Mouse (Mus musculus) kidney, adult 8-10 months (tissue): ENCODE results near the gene Spin1.
A peak's percentile ranks its signal among the peaks of the same experiment; 100 is the strongest.
"Not testable (repeated sequence)": the region's sequence is repeated elsewhere in the genome, so short reads cannot be mapped to it uniquely, and the experiment has no call there.

Experiments used
- DNase-seq, 2 experiments: peaks; one replicate each; pipeline ENCODE4 v3.0.0; 2022

The Spin1 gene

GRCm38 (mm10) chr13:51095196-51095715 lies 5.4 kb upstream of the Spin1 start:
- DNase-seq: no peak

GRCm38 (mm10) chr13:51096644-51097043 lies 4.0 kb upstream of the Spin1 start:
- no peak for DNase-seq

DNA sequence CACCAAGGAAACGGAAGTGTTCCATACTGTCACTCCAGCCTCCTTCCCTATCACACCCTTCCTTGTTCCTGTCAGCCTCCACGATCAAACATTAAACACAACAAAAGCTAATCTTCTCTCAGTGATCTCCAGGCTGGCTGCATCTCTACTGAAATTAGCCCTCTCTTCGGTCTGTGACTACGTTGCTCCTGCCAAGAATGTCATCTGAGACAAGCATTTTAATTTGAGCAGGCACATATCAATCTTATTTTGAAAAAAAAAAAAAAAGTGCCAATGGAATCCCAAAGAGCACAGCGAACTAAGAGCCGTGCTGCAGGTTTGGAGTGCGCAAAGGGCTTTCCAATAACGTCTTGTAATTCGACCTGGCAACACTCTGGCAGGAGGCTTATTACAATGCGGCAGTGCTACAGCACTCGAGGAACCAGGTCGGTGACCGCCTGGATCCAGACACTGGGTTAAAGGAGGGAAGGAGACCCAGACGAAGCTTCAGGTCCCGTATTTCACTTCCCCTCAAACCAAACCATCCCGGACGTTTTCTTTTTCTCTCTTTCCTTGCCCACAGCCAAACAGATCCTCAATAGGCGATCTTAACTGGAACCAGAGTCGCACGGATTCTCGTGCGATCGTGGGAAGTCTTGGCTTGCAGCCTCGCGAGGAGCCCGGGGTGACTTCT lies 984 bp upstream of the Spin1 start:
- peak; percentile 43 to 52 for DNase-seq

DNA sequence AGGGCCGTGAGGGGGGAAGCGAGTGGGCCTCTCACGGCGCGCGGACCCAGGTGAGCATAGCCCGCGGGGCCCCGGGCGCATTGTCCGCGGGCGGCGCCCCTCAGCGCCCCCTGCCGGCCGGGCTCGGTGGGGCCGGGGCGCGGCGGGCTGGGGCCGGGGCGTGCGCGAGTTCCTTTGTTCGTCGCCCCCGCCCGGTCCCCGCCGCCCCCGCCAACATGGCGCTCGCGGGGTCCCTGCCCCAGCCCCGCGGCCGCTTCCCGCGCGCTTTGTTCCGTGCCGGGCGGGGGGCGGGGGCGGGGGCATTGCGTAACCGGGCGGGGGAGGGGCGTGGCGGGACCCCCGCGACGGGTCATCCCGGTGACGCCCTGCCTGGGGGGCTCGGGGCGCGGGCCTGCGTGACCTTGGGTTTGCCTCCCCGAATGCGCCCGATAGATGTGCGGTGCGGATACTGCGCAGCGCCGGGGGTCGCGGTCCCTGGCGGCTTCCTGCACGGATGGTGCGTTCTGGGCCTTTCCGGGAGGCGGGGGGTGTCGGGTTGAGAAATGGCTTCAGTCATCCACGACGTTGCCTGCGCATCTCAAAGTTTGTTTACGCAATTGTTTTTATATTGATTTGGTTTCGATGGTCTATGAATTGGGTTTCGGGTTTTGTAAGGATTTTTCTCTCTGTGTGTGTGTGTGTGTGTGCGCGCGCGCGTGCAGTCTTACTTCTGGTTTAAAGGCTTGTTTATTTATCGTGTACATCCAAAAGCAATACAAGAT lies 516 bp downstream of the Spin1 start:
- DNase-seq: peak; percentile 34 to 47

- no peak for DNase-seq
Measured at GRCm38 (mm10) chr13:51101777-51102132, 1.1 kb downstream of the Spin1 start.

GRCm38 (mm10) chr13:51103111-51103725 lies 2.5 kb downstream of the Spin1 start:
- no peak for DNase-seq

GRCm38 (mm10) chr13:51103861-51104650 lies 3.4 kb downstream of the Spin1 start:
- peak in 1 of 2 experiments; percentile 28 for DNase-seq

DNA sequence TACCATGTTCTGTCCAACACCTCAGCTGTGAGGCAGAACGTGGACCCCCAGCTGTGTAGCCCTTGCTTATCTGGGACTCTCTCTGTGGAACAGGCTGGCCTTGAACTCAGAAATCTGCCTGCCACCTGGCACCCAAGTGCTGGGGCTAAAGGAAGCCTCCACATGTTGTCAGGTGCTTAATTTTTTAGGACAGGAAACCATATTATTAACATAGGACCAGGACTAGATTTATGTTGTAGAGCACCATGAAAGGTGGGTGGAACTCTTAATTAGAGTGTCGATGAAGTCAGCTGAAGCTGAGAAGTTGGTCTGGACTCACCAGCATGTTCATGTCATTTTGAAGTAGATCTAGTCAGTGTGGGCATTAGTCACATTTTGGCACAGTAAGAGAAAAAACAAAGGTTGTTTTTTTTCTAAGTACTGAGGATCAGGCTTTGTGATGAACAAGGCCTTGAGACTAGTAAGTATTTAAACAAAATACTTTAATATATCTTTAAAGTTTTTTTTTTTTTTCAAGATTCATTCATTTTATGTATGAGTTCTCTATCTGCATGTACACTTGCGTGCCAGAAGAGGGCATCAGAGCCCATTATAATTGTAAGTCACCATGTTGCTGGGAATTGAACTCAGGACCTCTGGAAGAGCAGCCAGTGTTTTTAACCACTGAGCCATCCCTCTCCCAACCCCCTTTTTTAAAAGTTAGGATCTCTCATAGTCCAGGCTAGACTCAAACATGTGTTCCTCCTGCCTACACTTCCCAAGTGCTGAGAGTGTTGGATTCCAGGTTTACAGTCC lies 5.4 kb downstream of the Spin1 start:
- DNase-seq: no peak

- DNase-seq: no peak
Measured at GRCm38 (mm10) chr13:51106816-51107215, 6.1 kb downstream of the Spin1 start.

DNA sequence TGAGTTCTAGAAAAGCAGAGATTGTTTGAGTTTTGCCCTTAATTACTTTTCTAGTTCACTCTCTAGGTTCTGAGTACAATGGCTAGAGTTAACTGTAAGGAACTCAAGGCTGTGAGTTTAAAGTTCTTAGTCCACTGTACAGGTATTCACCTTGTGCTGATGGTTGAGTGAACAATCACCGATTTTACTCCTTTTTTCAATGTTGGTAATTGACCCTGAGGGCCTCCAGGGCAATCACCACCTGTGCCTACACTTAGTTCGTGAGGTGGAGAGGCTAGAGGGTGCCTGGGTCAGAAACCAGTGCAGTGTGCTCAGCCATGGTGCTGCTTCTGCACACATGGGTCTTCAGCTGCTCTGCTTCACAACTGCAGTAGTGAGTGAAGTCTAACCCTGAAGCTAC lies 8.8 kb downstream of the Spin1 start:
- peak in 1 of 2 experiments; percentile 24 for DNase-seq

- not testable (repeated sequence) for DNase-seq
Measured at GRCm38 (mm10) chr13:51114398-51114797, 13.7 kb downstream of the Spin1 start.

- no peak for DNase-seq
Measured at GRCm38 (mm10) chr13:51115762-51116161, 15.1 kb downstream of the Spin1 start.

DNA sequence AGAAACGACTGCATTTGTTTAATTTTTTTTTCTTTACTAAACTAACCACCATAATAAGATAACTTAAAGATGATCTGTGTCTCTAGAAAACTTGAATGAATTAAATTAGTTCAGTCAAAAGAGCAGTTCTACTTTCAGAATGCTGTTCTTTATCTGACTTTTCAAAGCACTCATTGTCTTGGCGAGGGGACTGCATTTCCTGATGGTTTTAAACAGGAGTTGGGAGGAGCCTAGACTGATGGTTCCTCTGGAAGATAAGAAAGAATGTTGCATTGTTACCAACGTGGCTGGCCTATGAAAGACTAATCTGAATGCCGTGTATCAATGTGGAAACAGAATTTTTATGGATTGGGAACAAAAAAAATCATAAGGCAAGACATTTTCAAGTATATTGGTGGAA lies 20.1 kb downstream of the Spin1 start:
- DNase-seq: no peak

DNA sequence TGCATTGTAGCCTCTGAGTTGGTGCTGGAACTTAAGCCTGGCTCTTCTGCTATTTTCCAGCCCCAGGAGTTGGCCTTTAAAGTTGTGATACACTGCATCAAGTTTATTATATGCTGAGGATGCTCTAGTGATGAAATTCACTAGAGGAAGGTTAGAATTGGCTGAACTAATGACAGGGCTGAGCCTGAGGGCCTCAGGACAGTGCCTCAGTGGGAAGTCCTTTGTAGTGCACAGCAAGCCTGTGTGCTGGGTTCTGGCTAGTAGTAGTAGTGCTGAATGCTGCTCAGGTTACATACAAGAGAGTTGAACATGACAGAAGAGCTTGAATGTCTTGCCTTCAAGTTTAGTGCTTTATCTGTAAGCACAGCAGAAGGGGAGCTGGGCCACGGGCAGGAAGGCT lies 21.3 kb downstream of the Spin1 start:
- DNase-seq: no peak

DNA sequence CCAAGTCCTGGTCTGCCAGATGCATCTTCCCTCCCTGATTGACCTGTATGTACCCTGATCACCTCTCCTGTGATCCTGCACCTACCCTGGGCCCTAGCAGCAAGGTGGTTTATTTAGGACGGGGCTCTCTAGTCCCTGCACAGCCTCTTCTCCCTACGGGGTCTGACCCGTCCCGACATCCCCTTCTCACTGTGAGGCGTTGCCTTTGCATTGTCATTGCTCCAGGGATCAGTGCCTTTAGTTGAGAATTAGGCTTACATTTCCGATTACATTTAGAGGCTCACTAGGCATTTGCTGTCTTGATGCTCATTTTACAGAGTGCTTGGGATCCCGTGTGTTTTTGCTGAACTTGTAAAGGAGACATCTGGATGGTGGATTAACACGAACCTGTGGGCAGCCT lies 22.1 kb downstream of the Spin1 start:
- DNase-seq: no peak

DNA sequence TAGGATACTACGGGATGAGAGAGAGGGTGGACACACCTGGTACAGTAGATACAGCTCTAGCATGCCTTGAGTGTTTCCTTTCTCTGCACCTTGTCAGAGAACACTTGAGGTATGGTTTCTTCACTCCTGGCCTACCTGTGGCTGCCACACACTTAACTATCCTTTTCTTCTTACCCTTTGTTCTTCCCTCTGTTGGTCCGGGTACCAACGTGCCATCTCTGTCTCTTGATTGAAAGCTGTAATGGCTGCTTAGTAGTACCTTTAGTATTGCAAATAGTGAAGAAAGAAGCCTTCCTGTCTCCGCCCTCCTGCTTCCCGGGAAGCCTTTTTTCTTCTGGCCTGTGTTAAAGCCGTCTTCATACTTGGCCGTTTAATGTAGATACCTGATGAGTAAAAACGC lies 24.7 kb downstream of the Spin1 start:
- no peak for DNase-seq

- DNase-seq: no peak
Measured at GRCm38 (mm10) chr13:51127906-51128305, 27.2 kb downstream of the Spin1 start.

- peak in 1 of 2 experiments; percentile 40 for DNase-seq
Measured at GRCm38 (mm10) chr13:51128417-51128816, 27.7 kb downstream of the Spin1 start.

DNA sequence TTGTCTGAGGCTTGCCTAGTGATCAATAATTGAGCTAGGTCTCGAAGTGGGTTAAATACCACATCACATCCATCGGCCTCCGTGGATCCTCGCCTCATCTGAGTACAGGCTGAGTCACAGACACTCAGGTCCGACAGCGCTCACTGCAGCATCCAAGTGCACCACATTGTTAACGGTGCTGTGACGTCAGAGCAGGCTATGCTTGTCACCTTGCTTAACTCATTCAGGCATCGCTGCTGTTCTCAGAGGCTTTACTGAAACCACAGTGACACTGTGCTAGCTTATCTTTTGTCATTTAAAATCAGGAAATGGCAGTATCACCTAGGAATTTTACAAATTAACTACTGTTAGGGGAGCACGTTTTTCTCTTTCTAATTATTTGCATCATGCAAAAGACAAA lies 30.5 kb downstream of the Spin1 start:
- no peak for DNase-seq

GRCm38 (mm10) chr13:51136315-51136714 lies 35.6 kb downstream of the Spin1 start:
- DNase-seq: no peak

GRCm38 (mm10) chr13:51136996-51137701 lies 36.5 kb downstream of the Spin1 start:
- DNase-seq: peak in 1 of 2 experiments; percentile 26

DNA sequence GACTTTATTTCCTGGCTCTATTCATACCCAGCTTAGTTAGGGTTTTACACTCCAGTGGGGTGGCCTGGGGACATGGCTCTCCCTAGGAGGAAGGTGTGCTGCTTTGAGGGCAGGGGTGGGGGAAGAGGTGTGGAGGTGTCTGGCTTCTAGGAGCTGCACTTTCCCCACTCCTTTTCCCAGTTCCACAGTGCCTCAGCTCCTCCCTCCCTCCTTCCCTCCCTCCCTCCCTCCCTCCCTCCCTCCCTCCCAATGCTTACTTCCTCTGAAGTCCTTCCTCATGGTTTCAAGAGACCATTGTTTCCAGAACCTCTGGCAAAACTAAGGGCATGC lies 37.0 kb downstream of the Spin1 start:
- DNase-seq: peak in 1 of 2 experiments; percentile 44
